Mouse (Mus musculus) midbrain, postnatal 0 days (tissue): ENCODE data around the gene Hnrnpa3. TPM values are rescaled to one million over a fixed set of nuclear protein-coding genes. Genes with fewer than 3 reads are reported as not detected.

Experiments used
- ATAC-seq: fragments of 200-750 bp; cut with Nextera tagmentation; 2 replicates; pipeline ENCODE4 v1.8.0; 2017; ENCODE audit warnings: moderate number of reproducible peaks, mild to moderate bottlenecking, moderate TSS enrichment, moderate library complexity; ENCODE audit not compliant: low FRiP score
- DNase-seq: peaks from one replicate; pipeline ENCODE4 v3.0.0-alpha.2; 2015; ENCODE audit warnings: low spot score
- H3K27ac ChIP-seq: fragments of 300-500 bp; sonication (generic); 2 replicates; pipeline ENCODE4 v1.5.1; 2014; ENCODE audit warnings: low read depth, mild to moderate bottlenecking, low read length, mixed read lengths
- H3K27me3 ChIP-seq: fragments of 300-500 bp; sonication (generic); 2 replicates; pipeline ENCODE4 v1.6.1; 2014; ENCODE audit warnings: low read length, control low read depth, mixed read lengths; ENCODE audit not compliant: insufficient read depth
- H3K36me3 ChIP-seq: fragments of 300-500 bp; sonication (generic); 2 replicates; pipeline ENCODE4 v1.6.1; 2014; ENCODE audit warnings: low read length, control low read depth, mixed read lengths; ENCODE audit not compliant: insufficient read depth
- H3K4me1 ChIP-seq: fragments of 300-500 bp; sonication (generic); 2 replicates; pipeline ENCODE4 v1.6.1; 2014; ENCODE audit warnings: mild to moderate bottlenecking, control low read depth, antibody characterized with exemption, low read length, mixed read lengths; ENCODE audit not compliant: insufficient read depth
- H3K4me2 ChIP-seq: fragments of 300-500 bp; sonication (generic); 2 replicates; pipeline ENCODE4 v1.6.1; 2014; ENCODE audit warnings: low read depth, mild to moderate bottlenecking, low read length, mixed read lengths; ENCODE audit not compliant: poor library complexity, severe bottlenecking
- H3K4me3 ChIP-seq: fragments of 300-500 bp; sonication (generic); 2 replicates; pipeline ENCODE4 v1.5.1; 2014; ENCODE audit warnings: low read depth, mild to moderate bottlenecking, low read length, moderate library complexity
- H3K9ac ChIP-seq: fragments of 300-500 bp; sonication (generic); replicated peaks from 2 replicates; pipeline ENCODE4 v1.6.1; 2014; ENCODE audit warnings: mild to moderate bottlenecking, low read length, moderate library complexity, mixed read lengths; ENCODE audit not compliant: poor library complexity, severe bottlenecking
- H3K9me3 ChIP-seq: fragments of 300-500 bp; sonication (generic); 2 replicates; pipeline ENCODE4 v1.6.1; 2016; ENCODE audit warnings: low read length, control low read depth
- CTCF ChIP-seq: IDR thresholded peaks from 2 replicates; pipeline ENCODE4 v1.5.1; 2016; ENCODE audit warnings: antibody characterized with exemption, mild to moderate bottlenecking
- WGBS: fragments of 180-500 bp; shearing (Covaris S2); extraction: QIAGEN DNeasy Blood & Tissue Kit; methylation state at CpG from one replicate; pipeline ENCODE4 v1.1.7; 2014; 5-methylcytosine and 5-hydroxymethylcytosine counted together
- polyA plus RNA-seq: library from polyadenylated mRNA; unstranded; fragments of >200 nt; fragmentation: Nextera tagmentation; extraction: Ambion mirVana; gene quantifications from 2 replicates; pipeline ENCODE4 v1.2.1, GENCODE M21; 2015
- total RNA-seq: library from RNA; depleted of rRNA; stranded (reverse); fragments of >200 nt; gene quantifications from 2 replicates; pipeline ENCODE4 v1.2.3, GENCODE M21; 2014

Hnrnpa3 gene
- total and polyA plus RNA-seq, 2 experiments from 2014 or later: 83.7 to 96.6 TPM

DNA sequence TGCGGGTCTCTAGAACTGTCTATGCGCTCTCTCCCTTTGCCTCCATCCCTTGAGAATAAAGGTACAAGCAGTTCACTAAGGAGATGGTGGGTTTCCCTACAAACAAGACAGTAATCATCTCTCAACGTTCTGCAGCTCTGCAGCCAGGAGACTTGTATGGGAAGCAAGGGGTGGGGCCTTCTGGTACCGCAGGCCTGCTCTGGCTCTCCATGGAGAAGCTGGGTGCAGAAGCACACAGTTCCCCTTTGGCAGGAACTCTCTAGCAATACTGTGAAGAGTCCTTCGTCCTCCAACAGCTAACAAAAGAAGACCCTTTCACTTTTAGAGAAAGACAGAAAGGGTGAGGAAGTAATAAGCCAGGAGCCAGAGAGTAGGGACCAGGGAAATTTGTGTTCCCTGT, 37.3 kb downstream of the Hnrnpa3 start:
- no peak overlapping the region for H3K4me2 ChIP-seq
- no peak for ATAC-seq
- no peaks in the 10 kb centered on the region for H3K36me3 ChIP-seq
- TF ChIP-seq CTCF: no peak
- no peak overlapping the region for H3K27ac ChIP-seq
- no peak overlapping the region for H3K4me3 ChIP-seq
- WGBS: 68% methylated on average over 5 of the region's 5 CpGs
- no peaks in the 10 kb centered on the region for H3K27me3 ChIP-seq
- H3K9me3 ChIP-seq: no peaks in the 10 kb centered on the region
- no peaks in the 10 kb centered on the region for H3K4me1 ChIP-seq
- DNase-seq: no peak
- H3K9ac ChIP-seq: no peak overlapping the region

DNA sequence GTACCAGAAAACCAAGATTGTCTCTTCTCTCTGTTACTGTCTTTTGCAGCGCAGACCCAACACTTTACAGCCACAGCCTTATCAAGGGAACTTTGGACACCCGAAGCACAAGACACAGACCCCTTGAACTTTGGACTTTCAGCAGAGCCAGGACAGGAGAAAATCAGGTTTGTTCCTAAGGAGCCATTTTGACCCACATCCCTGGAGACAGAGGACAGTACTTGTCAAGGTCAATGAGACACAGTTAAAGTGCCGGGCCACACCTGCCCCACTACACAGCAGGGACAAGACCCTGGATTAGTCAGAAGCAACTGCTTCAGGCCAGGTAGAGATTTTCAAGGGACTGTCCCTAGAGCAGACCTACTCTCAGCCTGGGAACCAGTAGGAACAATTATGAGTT, 38.2 kb downstream of the Hnrnpa3 start:
- TF ChIP-seq CTCF: no peak
- Histone ChIP-seq H3K27ac (no peak overlapping the region), H3K9me3 (no peaks in the 10 kb centered on the region), H3K4me2 (no peak overlapping the region), H3K4me1 (no peaks in the 10 kb centered on the region), H3K36me3 (no peaks in the 10 kb centered on the region), H3K4me3 (no peak overlapping the region), H3K9ac (no peak overlapping the region), H3K27me3 (no peaks in the 10 kb centered on the region)
- no peak for ATAC-seq
- DNase-seq: no peak
- 91% methylated on average over 3 of the region's 3 CpGs for WGBS

DNA sequence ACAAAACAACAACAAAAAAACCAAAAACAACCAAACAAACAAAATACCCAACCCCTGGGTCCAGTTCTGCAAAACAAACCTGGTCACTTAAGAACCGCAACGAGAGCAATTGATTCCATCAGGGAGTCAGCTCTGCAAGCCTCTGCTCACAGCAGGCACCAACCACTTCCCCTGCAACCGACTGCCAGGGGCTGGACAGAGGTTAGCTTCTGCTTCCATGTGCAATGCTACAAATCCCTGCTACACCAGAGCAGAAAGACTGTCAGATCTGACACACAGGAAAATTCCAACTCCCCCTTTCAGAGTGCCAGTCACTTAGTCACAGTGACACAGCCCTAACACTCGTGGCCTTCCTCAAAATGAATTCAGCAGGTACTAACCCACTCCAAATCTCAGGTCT, 38.9 kb downstream of the Hnrnpa3 start:
- H3K4me1 ChIP-seq: no peaks in the 10 kb centered on the region
- no peaks in the 10 kb centered on the region for H3K36me3 ChIP-seq
- H3K4me2 ChIP-seq: no peak overlapping the region
- ATAC-seq: no peak
- TF ChIP-seq CTCF: no peak
- 33% methylated on average over 4 of the region's 4 CpGs for WGBS
- no peak for DNase-seq
- H3K9me3 ChIP-seq: no peaks in the 10 kb centered on the region
- no peaks in the 10 kb centered on the region for H3K27me3 ChIP-seq
- no peak overlapping the region for H3K27ac ChIP-seq
- H3K9ac ChIP-seq: no peak overlapping the region
- no peak overlapping the region for H3K4me3 ChIP-seq

DNA sequence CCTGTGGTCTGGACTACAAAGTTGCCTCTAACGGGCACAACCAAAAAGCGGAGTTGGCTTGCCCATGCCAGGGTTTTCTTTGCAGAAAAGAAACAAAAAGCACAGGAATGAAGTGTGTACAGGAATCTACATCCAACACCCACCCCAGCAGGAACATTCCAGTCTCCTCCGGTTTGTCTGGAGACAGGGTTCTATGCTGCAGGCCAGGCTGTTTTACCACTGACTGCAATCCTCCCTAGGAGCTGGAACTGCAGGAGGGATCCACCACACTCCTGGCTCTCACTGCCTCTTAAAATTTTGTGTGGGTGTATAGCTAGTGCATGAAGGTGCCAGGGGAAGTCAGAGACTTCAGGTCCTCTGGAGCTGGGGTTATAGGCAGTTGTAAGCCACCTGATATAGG, 39.8 kb downstream of the Hnrnpa3 start:
- Histone ChIP-seq H3K4me2 (no peak overlapping the region), H3K27me3 (no peaks in the 10 kb centered on the region), H3K27ac (no peak overlapping the region), H3K4me3 (no peak overlapping the region), H3K9me3 (no peaks in the 10 kb centered on the region), H3K36me3 (no peaks in the 10 kb centered on the region), H3K4me1 (no peaks in the 10 kb centered on the region), H3K9ac (no peak overlapping the region)
- DNase-seq (no peak), ATAC-seq (no peak)
- TF ChIP-seq CTCF: no peak
- WGBS: 77% methylated on average over 3 of the region's 3 CpGs

- Histone ChIP-seq H3K9ac (no peak overlapping the region), H3K27me3 (no peaks in the 10 kb centered on the region), H3K27ac (no peak overlapping the region), H3K4me1 (no peaks in the 10 kb centered on the region), H3K36me3 (no peaks in the 10 kb centered on the region), H3K9me3 (no peaks in the 10 kb centered on the region), H3K4me3 (no peak overlapping the region), H3K4me2 (no peak overlapping the region)
- 94% methylated on average over 3 of the region's 3 CpGs for WGBS
- DNase-seq (no peak), ATAC-seq (no peak)
- no peak for TF ChIP-seq CTCF
Measured at GRCm38 (mm10) chr2:75700543-75700942, 41.5 kb downstream of the Hnrnpa3 start.

DNA sequence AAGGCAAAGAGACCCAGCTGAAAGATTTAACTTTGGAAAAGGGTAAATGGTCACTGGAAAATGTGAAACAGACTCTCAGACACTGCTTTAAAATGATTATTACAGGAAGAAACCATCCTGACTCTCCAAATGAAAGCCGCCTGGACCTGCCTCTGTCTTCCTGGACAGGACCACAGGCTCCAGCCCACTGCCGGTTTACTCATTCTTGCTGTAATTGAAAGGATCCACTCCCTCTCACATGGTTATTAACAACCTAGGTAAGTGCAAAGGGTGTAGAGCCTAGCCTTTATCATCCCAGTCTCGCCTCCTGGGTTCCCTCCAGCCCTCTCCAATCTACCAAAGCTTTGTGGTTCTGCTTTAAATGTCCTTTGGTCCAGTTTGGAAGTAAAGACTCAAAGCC, 42.1 kb downstream of the Hnrnpa3 start:
- ATAC-seq: no peak
- Histone ChIP-seq H3K36me3 (no peaks in the 10 kb centered on the region), H3K4me1 (no peaks in the 10 kb centered on the region), H3K27ac (no peak overlapping the region), H3K9me3 (no peaks in the 10 kb centered on the region), H3K4me3 (no peak overlapping the region), H3K9ac (no peak overlapping the region), H3K4me2 (no peak overlapping the region), H3K27me3 (no peaks in the 10 kb centered on the region)
- no peak for DNase-seq
- 83% methylated on average over 3 of the region's 3 CpGs for WGBS
- no peak for TF ChIP-seq CTCF
